31 mouse cellular contexts compared by ENCODE assay signal in genomic region chr7:133508370-133509012, GRCm38 (mm10).
DNase-seq lines count a peak whose midpoint lies in the region; ATAC-seq and TF ChIP-seq lines count a peak whose summit lies in the region.
"Had no signal": no experiment of that assay in that cellular context is flagged by ENCODE, and none has a peak within 500 bp of the region (broad histone marks: within the 10 kb centered on the region; RNA-seq: fewer than 3 reads in every experiment).

No protein-coding gene starts in this region.

- no peak for TF ChIP-seq CTCF in Patski (IDR thresholded peaks at IDR 0.05)
- no peak for TF ChIP-seq CTCF in brain, embryonic 14.5 days (IDR thresholded peaks at IDR 0.05; ENCODE audit: borderline replicate concordance, extremely low read depth, insufficient read depth, insufficient read length)

- in situ Hi-C loops in Patski (cut with MboI; ENCODE audit: low pct_unique_long_range_greater_than_20kb): no loop called here

- POLR2A ChIA-PET in Patski (lab: Charles Lee): no interaction called here

- no peak overlapping the region for H3K4me2 ChIP-seq in intestine, embryonic 14.5 days (ENCODE audit: low read length)
- H3K4me2 ChIP-seq in intestine, embryonic 15.5 days (replicated peaks): no peak overlapping the region
- peak overlapping the region; percentile 5 for H3K4me2 ChIP-seq in kidney, embryonic 16.5 days (replicated peaks; ENCODE audit: low read depth, low read length)
- H3K4me2 ChIP-seq: limb, embryonic 13.5 days; liver, embryonic 11.5 days; lung, embryonic 15.5 days; neural tube, embryonic 12.5 days had no signal

- peak; percentile 41 for DNase-seq in intestine, embryonic 14.5 days (ENCODE audit: low spot score)
- DNase-seq in Patski (ENCODE audit: low read depth, low spot score): peak; percentile 50
- DNase-seq in brain, embryonic 14.5 days (ENCODE audit: low read depth): peak; percentile 39
- DNase-seq in right cerebral cortex, postnatal 25 days: no peak
- DNase-seq in gastrocnemius, postnatal 25 days: no peak
- no peak for DNase-seq in embryo, embryonic 10.5 days (ENCODE audit: low spot score)
- DNase-seq: adrenal gland, adult 2 months; adrenal gland, postnatal 36 days; cerebellum, adult 11 months; cerebellum, adult 9-10 months; gastrocnemius, adult 2 months; heart, postnatal 14 days; right cerebral cortex, adult 18-20 months; right cerebral cortex, postnatal 4 days; thymus, adult 2 months; thymus, postnatal 36 days had no signal

- 71% methylated on average over 11 of the region's 11 CpGs for WGBS in intestine, embryonic 14.5 days
- WGBS in intestine, embryonic 15.5 days: 70% methylated on average over 11 of the region's 11 CpGs
- 48% methylated on average over 11 of the region's 11 CpGs for WGBS in kidney, embryonic 16.5 days

- no peaks in the 10 kb centered on the region for H3K4me1 ChIP-seq in intestine, embryonic 14.5 days (replicated peaks; ENCODE audit: control insufficient read depth, insufficient read depth, low read length)
- 0 out of 2 replicates have a peak, but pooled peaks cover 3% of the 10 kb centered on the region for H3K4me1 ChIP-seq in intestine, embryonic 15.5 days (replicated peaks)
- H3K4me1 ChIP-seq in kidney, embryonic 16.5 days (ENCODE audit: insufficient read depth, low read length): peaks cover 13% of the 10 kb centered on the region; the same call in 1 of the 2 replicates
- H3K4me1 ChIP-seq: lung, embryonic 15.5 days had no signal

- H3K27ac ChIP-seq in intestine, embryonic 14.5 days (ENCODE audit: low read depth): no peak overlapping the region
- H3K27ac ChIP-seq in intestine, embryonic 15.5 days: no peak overlapping the region
- peak overlapping the region; percentile 76 for H3K27ac ChIP-seq in kidney, embryonic 16.5 days (ENCODE audit: low read length)
- H3K27ac ChIP-seq: gastrocnemius, adult 2 months; hindbrain, embryonic 10.5 days; layer of hippocampus, adult 2 months; left cerebral cortex, adult 2 months; limb, embryonic 13.5 days; lung, embryonic 15.5 days; midbrain, embryonic 10.5 days; neural tube, embryonic 12.5 days had no signal

- no peaks in the 10 kb centered on the region for H3K9me3 ChIP-seq in intestine, embryonic 14.5 days (ENCODE audit: control insufficient read depth, low read length)
- no peaks in the 10 kb centered on the region for H3K9me3 ChIP-seq in intestine, embryonic 15.5 days
- peaks cover 4% of the 10 kb centered on the region; the same call in 1 of the 2 replicates for H3K9me3 ChIP-seq in kidney, embryonic 16.5 days (ENCODE audit: low read length)
- H3K9me3 ChIP-seq: hindbrain, embryonic 10.5 days; limb, embryonic 13.5 days; lung, embryonic 15.5 days; midbrain, embryonic 10.5 days; neural tube, embryonic 12.5 days had no signal

- H3K9ac ChIP-seq in intestine, embryonic 14.5 days (ENCODE audit: low read length): no peak overlapping the region
- H3K9ac ChIP-seq in intestine, embryonic 15.5 days: no peak overlapping the region
- H3K9ac ChIP-seq in kidney, embryonic 16.5 days (replicated peaks; ENCODE audit: low read length): no peak overlapping the region
- H3K9ac ChIP-seq: limb, embryonic 13.5 days; lung, embryonic 15.5 days; neural tube, embryonic 12.5 days had no signal

- no peak for TF ChIP-seq POLR2A in brain, embryonic 14.5 days (IDR thresholded peaks at IDR 0.05; ENCODE audit: borderline replicate concordance, extremely low read depth, insufficient read depth, insufficient read length, poor library complexity, severe bottlenecking)

- no peaks in the 10 kb centered on the region for H3K36me3 ChIP-seq in intestine, embryonic 14.5 days (ENCODE audit: control insufficient read depth, insufficient read depth, low read length)
- no peaks in the 10 kb centered on the region for H3K36me3 ChIP-seq in intestine, embryonic 15.5 days
- H3K36me3 ChIP-seq in kidney, embryonic 16.5 days (ENCODE audit: insufficient read depth, low read length): no peaks in the 10 kb centered on the region
- H3K36me3 ChIP-seq: hindbrain, embryonic 10.5 days; limb, embryonic 13.5 days; lung, embryonic 15.5 days; midbrain, embryonic 10.5 days; neural tube, embryonic 12.5 days had no signal

- H3K27me3 ChIP-seq in intestine, embryonic 14.5 days (replicated peaks; ENCODE audit: control insufficient read depth, insufficient read depth, low read length): no peaks in the 10 kb centered on the region
- H3K27me3 ChIP-seq in intestine, embryonic 15.5 days (replicated peaks): no peaks in the 10 kb centered on the region
- H3K27me3 ChIP-seq in Patski: peaks cover 4% of the 10 kb centered on the region
- H3K27me3 ChIP-seq in kidney, embryonic 16.5 days (ENCODE audit: insufficient read depth, low read length): no peaks in the 10 kb centered on the region
- H3K27me3 ChIP-seq: limb, embryonic 13.5 days; lung, embryonic 15.5 days; neural tube, embryonic 12.5 days had no signal

- ATAC-seq in intestine, embryonic 14.5 days (replicated peaks; ENCODE audit: low FRiP score, low TSS enrichment, low read depth): no peak
- no peak for ATAC-seq in intestine, embryonic 15.5 days
- no peak for ATAC-seq in Patski
- peak; percentile 71; the same call in 1 of the 2 replicates for ATAC-seq in kidney, embryonic 16.5 days (ENCODE audit: low FRiP score, low TSS enrichment)
- ATAC-seq: CD4-positive, CD25-positive, alpha-beta regulatory T cell, adult 4 months; forebrain, embryonic 14.5 days; hindbrain, embryonic 16.5 days; intestine, embryonic 16.5 days had no signal

- no peak overlapping the region for H3K4me3 ChIP-seq in intestine, embryonic 14.5 days (ENCODE audit: low read depth, low read length)
- no peak overlapping the region for H3K4me3 ChIP-seq in intestine, embryonic 15.5 days (replicated peaks)
- no peak overlapping the region for H3K4me3 ChIP-seq in kidney, embryonic 16.5 days (ENCODE audit: low read length)
- H3K4me3 ChIP-seq: gastrocnemius, adult 2 months; hindbrain, embryonic 10.5 days; layer of hippocampus, adult 2 months; left cerebral cortex, adult 2 months; limb, embryonic 13.5 days; lung, embryonic 15.5 days; midbrain, embryonic 10.5 days; myocyte; neural tube, embryonic 12.5 days had no signal

- CTCF ChIA-PET in Patski (lab: Charles Lee): no interaction called here

Comparison
In these comparisons a context has a peak if more than half of its experiments do, and no peak if none do; other contexts are left out.
1. DNase-seq: peak in intestine, embryonic 14.5 days (single experiment), Patski (single experiment) and brain, embryonic 14.5 days (single experiment); none in right cerebral cortex, postnatal 25 days (single experiment), gastrocnemius, postnatal 25 days (single experiment) and embryo, embryonic 10.5 days (single experiment).